Mouse (Mus musculus) kidney, adult 11 months (tissue): ENCODE results near the gene Pcyt2.

ENCODE experiments used
- DNase-seq: peaks from one replicate; pipeline ENCODE4 v3.0.0; 2022

Pcyt2 gene

DNA sequence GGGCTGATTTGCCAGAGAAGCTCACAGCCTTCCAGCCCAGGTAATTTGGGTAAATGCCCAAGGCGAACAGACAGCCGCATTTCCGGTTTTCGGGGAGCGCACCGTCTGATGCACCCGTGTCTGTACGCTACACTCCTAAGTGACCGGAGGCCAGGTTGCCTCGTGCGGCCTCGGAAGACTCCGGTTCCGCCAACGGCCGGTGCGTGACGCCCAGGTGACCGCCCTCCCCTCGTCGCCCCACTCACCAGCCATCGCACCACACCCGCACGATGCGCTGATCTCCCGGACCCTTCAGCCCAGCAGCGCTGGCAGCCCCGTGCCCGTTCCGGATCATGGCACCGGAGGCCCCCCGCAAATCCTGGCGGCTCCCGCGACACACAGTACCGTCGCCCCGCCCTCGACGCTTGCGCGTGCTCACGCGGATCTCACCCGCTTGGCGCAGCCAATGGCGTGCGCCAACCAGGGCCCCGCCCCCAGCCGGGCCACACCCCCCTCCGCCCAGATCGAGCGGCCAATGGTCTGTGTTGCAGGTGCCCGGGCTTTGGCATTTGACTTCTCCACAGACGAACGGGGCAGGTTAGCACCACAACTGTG, at the start of gene Pcyt2:
Pcyt2 (minus strand) TSS at position 418 of the 594 bp plus-strand sequence.
- DNase-seq: peak; percentile 96

- no peak for DNase-seq
These were observed 48.9 kb upstream of the Pcyt2 start for GRCm38 (mm10) chr11:120666617-120667016.

- no peak for DNase-seq
These were observed 47.7 kb upstream of the Pcyt2 start for GRCm38 (mm10) chr11:120665406-120665805.

GRCm38 (mm10) chr11:120663714-120664113, 46.0 kb upstream of the Pcyt2 start:
- no peak for DNase-seq

DNA sequence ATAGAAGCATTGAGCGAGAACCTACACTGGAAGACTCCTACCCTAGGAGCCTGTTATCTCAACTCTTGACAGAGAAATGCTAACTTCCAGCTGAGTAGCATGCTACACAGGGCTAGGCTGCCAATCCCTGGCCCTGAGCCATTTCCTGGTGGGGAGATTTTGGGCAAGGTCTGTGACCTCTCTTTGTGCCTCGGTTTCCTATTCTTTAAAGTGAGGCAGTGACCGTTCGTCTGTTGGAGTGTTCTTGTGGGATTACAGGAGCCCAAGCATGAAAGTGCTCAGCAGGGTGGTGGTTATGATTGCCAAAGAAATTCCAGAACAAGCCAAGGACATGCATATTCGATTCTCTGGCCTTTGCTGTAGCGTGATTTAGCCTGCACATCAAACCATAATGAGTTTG, 45.0 kb upstream of the Pcyt2 start:
- no peak for DNase-seq

- no peak for DNase-seq
These were observed 43.3 kb upstream of the Pcyt2 start, which contains the start of gene Notum for GRCm38 (mm10) chr11:120661076-120661460. Gene Notum (minus strand): TSS chr11:120661175.

DNA sequence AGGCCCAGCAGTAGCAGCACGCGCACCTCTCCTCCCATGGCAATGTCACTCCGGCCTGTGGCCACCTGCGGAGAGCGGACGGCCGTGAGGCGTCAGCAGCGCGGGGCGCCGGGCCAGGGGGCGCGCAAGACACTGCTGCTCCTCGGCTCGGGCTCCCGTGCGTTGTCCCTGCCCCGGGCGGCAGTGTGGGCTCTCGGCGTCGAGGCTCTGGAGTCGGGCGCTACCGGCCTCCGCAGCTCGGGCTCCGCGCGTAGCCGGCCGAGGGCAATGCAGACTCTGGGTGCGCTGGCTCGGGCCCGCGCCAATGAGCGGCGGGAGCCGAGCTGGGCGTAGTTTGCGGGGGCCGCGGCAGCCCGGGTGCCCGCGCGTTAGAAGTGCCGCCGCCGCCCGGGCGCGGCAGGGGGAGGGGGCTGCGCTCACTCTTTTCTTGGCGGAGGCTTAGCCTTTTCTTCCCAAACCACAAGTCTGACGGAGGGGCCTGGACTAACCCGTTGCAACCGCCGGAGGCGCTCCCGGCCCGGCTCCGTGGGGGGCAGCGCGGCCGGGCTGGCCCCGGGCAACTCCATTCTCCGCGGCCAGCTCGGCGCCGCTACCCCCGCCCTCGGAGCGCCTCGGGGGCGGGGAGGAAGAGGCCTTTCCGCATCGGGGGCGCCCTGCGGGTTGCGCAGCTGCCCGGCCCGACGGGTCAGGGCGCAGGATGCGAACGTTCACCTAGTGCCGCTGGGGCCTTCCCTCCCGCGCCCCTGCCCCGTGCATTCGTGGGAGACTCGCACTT, 42.8 kb upstream of the Pcyt2 start:
- DNase-seq: peak; percentile 45

GRCm38 (mm10) chr11:120659509-120660300, 42.0 kb upstream of the Pcyt2 start:
- DNase-seq: peak; percentile 30

DNA sequence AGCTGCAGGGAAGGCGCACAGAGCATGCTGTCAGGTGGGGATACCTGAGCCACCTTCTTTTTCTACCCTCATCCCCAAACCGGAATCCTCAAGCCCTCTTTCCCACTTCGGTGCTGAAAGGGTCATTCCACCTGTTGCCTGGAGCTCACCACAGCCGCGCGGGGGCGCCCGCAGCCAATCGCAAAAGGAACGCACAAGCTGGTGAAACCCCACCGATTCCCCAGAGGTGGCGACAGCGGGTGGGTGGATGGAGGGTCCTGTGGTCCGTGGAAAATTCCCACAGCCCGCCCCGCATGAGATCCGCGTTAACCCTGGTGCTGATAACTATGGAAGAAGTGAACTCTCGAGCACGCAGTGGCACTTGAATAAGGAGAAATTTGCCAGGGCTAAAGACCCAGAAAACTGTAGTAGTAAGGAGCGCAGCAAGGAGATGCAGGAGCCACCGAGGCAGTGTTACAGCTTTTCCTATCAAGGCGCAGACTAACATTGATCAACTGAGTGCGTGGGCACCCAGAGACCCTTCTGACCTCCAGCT, 41.2 kb upstream of the Pcyt2 start:
- DNase-seq: peak; percentile 77

- peak; percentile 75 for DNase-seq
These were observed 39.6 kb upstream of the Pcyt2 start for GRCm38 (mm10) chr11:120657301-120657700.

DNA sequence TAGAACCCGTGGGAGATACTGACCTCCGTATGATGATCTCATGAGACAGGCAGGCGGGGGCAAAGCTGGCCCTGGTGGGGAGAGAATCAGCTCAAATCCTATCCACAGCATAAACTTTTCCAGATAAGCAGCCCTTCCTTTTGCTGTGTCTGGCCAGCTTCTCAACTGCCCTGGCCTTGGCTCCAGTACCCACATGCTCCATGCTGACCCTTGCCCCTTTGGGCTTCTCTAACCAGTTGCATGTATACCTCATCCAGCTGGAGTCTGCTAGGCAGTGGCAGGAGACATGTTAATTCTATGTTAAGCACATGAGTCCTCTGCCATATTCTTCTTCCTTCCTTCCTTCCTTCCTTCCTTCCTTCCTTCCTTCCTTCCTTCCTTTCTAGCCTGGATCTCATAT, 37.0 kb upstream of the Pcyt2 start:
- peak; percentile 49 for DNase-seq

DNA sequence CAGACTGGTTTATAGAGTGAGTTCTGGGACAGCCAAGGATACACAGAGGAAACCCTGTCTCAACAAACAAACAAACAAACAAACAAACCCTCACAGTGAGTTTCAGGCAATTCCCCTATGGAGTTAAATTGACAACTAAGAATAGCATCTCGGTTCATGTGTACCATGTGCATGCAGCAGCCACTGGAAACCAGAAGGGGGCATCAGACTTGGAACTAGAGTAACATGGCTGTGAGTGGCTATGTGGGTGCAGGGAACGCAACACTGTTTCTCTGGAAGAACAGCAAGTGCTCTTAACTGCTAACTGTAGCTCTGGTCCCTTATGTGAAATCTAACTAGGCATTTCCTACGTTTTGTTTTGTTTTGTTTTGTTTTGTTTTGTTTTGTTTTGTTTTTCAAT, 34.1 kb upstream of the Pcyt2 start:
- no peak for DNase-seq

- no peak for DNase-seq
These were observed 30.3 kb upstream of the Pcyt2 start, which contains the start of gene Myadml2 for GRCm38 (mm10) chr11:120648001-120648476. Gene Myadml2 (minus strand): TSS chr11:120648158.

DNA sequence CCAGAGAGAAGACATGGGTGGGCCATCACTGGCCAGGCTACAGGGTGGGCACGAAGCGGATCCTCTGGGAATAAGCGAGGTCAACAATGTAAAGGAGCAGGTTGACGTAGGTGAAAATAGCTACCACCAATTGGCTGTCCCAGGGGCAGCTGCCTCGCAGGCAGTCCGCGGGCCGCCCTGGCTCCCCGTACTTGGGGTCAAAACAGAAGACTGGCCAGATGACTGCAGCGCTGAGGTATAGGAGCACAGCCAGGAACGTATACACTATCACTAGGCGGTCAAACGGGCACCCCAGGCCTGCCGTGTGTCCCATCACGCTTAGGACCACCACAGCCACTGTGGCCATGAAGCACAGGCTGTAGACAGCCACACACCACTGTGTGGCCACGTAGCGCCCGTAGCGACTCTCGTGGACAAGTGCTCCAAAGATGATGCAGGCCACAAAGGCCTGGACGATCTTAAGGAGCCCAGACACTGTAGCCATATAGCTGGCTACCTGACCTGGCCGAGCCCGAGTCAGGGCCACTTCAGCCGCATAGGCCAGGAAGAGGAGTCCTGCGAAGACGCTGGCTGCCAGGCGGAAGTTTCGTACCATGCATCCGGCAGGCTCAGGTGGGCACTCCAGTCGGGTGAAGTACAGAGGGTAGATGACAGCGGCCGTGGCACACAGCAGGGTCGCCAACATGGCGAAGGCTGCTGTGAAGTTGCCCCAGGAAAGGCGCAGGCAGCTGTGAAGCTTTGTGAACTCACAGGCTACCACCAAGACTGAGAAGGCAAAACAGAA, 29.5 kb upstream of the Pcyt2 start:
- DNase-seq: no peak

- peak; percentile 92 for DNase-seq
These were observed 25.9 kb upstream of the Pcyt2 start, which contains the start of gene Pycr1 for GRCm38 (mm10) chr11:120643601-120643987. Gene Pycr1 (minus strand): TSS chr11:120643769.

DNA sequence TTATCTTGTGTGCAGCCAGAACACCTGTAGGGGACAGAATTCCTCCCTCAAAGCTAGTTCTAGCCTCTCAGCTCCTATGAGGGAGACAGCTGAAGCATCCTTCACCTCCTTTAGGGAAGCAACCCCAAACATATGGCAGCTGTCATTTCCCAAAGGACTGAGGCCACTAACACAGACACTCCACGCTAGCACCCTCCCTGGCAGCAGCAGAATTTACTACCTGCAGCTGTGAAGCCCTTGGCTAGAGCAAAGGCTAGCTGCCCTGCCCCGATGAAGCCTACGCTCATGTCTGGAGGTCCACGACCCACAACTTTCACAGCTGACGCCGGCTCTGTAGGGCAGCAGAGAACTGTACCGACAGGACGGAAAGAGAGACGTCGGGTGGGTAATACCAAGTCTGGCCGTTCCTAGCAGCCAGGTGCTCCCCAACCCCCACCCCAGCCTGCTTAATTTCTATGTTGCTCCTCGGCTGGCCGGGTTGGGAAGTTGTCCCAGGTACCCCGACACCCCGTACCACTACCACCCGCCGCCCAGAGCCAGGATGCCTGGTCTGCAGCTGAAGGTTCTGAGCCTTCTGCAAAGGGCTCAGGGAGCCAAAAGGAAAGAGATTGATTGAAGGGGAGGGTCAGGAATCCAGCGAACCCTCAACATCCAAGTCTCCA, 25.3 kb upstream of the Pcyt2 start:
- DNase-seq: no peak

DNA sequence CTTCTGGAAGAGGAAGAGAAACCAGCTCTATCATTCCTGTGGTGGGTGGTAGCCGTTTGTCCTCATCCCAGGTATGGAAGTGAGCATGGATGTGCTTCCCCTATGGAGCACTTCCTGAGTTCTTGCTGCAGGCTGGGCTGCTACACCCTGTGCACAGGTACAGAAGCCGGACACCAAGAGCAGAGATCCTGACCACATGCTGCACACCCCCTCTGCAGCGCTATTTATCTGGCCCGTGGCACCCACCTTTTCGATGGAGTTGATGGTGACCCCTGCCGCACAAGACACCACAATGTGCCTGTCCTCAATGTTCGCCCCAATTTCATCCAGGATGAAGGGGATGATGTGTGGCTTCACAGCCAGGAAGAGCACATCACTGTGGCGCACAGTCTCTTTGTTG, 24.1 kb upstream of the Pcyt2 start:
- DNase-seq: no peak

DNA sequence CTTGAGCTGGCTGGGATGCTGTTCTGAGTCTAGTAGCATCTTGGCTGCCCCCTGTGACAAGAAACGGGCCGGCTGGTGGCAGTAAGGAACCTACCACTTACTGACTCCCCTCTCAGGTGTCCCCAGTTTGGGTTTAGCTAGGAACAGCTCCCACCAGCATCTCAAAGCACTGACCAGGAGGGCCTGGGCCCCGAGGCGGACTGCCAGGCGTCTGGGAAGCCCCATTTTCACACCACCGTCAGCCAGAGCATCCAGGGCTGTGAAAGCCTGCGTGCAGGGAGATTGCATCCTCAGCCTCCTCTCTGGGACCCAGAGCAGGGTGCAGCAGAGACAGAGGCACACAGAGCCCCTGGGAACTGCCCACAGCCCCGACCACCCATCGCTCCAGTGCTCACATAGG, 23.5 kb upstream of the Pcyt2 start:
- no peak for DNase-seq

- no peak for DNase-seq
These were observed 17.1 kb upstream of the Pcyt2 start for GRCm38 (mm10) chr11:120634810-120635209.

GRCm38 (mm10) chr11:120633520-120634343, 16.0 kb upstream of the Pcyt2 start, which contains the start of gene Mafg:
Gene Mafg (minus strand): TSS chr11:120633600.
- peak; percentile 95 for DNase-seq
